Mouse (Mus musculus): ENCODE results near the gene Barx2. TPM values are rescaled to one million over a fixed set of nuclear protein-coding genes. Genes with fewer than 3 reads are reported as not detected.

Barx2 gene
- polyA plus RNA-seq, 1 experiment = not detected

- no peak overlapping the region for H3K27ac ChIP-seq (ENCODE audit: insufficient read depth, low read length)
- TF ChIP-seq POLR2A (IDR thresholded peaks at IDR 0.05; ENCODE audit: low read depth, low read length) (no peak), CTCF (IDR thresholded peaks at IDR 0.05; ENCODE audit: extremely low read depth, insufficient read depth, insufficient read length, insufficient replicate concordance) (no peak)
- H3K4me3 ChIP-seq (ENCODE audit: extremely low read depth, insufficient read depth, insufficient read length) = no peak overlapping the region
- WGBS = 78% methylated on average over 10 of the region's 10 CpGs
- H3K36me3 ChIP-seq (ENCODE audit: control insufficient read depth, insufficient read depth, low read length) = no peaks in the 10 kb centered on the region
- no peak for DNase-seq (ENCODE audit: low read depth in 1 of 2, low spot score in 2 of 2)
- no peaks in the 10 kb centered on the region for H3K27me3 ChIP-seq (ENCODE audit: control insufficient read depth, insufficient read depth, low read length)
- H3K4me1 ChIP-seq (ENCODE audit: control insufficient read depth, insufficient read depth, insufficient read length) = no peaks in the 10 kb centered on the region
Measured at GRCm38 (mm10) chr9:31894775-31895320, 18.4 kb downstream of the Barx2 start.

GRCm38 (mm10) chr9:31888333-31888732 is 24.9 kb downstream of the Barx2 start:
- WGBS = 84% methylated on average over 4 of the region's 4 CpGs
- TF ChIP-seq POLR2A (IDR thresholded peaks at IDR 0.05; ENCODE audit: low read depth, low read length) (no peak), CTCF (IDR thresholded peaks at IDR 0.05; ENCODE audit: extremely low read depth, insufficient read depth, insufficient read length, insufficient replicate concordance) (no peak)
- Histone ChIP-seq H3K4me3 (ENCODE audit: extremely low read depth, insufficient read depth, insufficient read length) (no peak overlapping the region), H3K36me3 (ENCODE audit: control insufficient read depth, insufficient read depth, low read length) (no peaks in the 10 kb centered on the region), H3K4me1 (ENCODE audit: control insufficient read depth, insufficient read depth, insufficient read length) (no peaks in the 10 kb centered on the region), H3K27me3 (ENCODE audit: control insufficient read depth, insufficient read depth, low read length) (no peaks in the 10 kb centered on the region), H3K27ac (ENCODE audit: insufficient read depth, low read length) (no peak overlapping the region)
- no peak for DNase-seq (ENCODE audit: low read depth in 1 of 2, low spot score in 2 of 2)

DNA sequence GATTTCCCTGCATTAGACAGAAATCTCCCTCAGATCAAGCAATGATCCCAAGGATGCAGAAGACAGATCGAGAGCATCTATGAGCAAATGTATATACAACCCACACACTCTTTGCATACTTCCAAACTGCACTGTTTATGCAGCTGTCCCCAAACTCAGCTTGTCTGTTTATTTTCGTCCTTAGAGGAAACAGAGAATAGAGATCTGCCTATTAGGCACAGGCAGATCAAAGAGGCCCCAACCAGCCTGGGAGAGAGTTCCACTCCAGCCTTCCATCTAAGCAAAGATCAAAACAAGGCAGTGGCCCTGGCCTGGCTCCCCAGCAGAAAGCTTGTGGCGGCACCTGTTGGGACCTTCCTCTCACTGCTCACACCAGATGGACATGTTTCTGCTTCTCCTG is 27.0 kb downstream of the Barx2 start:
- Histone ChIP-seq H3K4me1 (ENCODE audit: control insufficient read depth, insufficient read depth, insufficient read length) (no peaks in the 10 kb centered on the region), H3K4me3 (ENCODE audit: extremely low read depth, insufficient read depth, insufficient read length) (no peak overlapping the region), H3K36me3 (ENCODE audit: control insufficient read depth, insufficient read depth, low read length) (no peaks in the 10 kb centered on the region), H3K27ac (ENCODE audit: insufficient read depth, low read length) (no peak overlapping the region), H3K27me3 (ENCODE audit: control insufficient read depth, insufficient read depth, low read length) (no peaks in the 10 kb centered on the region)
- WGBS = 51% methylated on average over 3 of the region's 3 CpGs
- TF ChIP-seq CTCF (IDR thresholded peaks at IDR 0.05; ENCODE audit: extremely low read depth, insufficient read depth, insufficient read length, insufficient replicate concordance) (no peak), POLR2A (IDR thresholded peaks at IDR 0.05; ENCODE audit: low read depth, low read length) (no peak)
- no peak for DNase-seq (ENCODE audit: low read depth in 1 of 2, low spot score in 2 of 2)

DNA sequence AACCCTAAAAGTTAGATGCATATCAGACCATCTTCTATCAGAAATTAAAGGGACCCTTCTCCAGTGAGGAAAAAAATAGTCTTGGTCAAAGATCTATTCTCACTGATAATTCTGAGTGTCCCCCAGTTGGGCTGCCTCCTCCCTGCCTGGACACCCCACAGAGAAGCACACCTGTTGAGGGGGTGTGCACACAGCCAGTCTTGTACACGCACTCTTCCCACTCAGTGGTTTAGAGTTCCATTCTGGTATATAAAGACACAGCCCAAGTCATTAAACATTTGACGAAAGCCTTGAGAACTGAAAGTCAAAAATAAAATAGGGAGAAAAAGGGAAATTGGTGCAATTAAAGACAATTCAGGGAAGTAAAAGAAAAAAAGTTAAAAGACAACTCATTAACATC is 30.9 kb downstream of the Barx2 start:
- 86% methylated on average over 2 of the region's 2 CpGs for WGBS
- Histone ChIP-seq H3K27ac (ENCODE audit: insufficient read depth, low read length) (no peak overlapping the region), H3K27me3 (ENCODE audit: control insufficient read depth, insufficient read depth, low read length) (no peaks in the 10 kb centered on the region), H3K36me3 (ENCODE audit: control insufficient read depth, insufficient read depth, low read length) (no peaks in the 10 kb centered on the region), H3K4me3 (ENCODE audit: extremely low read depth, insufficient read depth, insufficient read length) (no peak overlapping the region), H3K4me1 (ENCODE audit: control insufficient read depth, insufficient read depth, insufficient read length) (no peaks in the 10 kb centered on the region)
- no peak for DNase-seq (ENCODE audit: low read depth in 1 of 2, low spot score in 2 of 2)
- TF ChIP-seq POLR2A (IDR thresholded peaks at IDR 0.05; ENCODE audit: low read depth, low read length) (no peak), CTCF (IDR thresholded peaks at IDR 0.05; ENCODE audit: extremely low read depth, insufficient read depth, insufficient read length, insufficient replicate concordance) (no peak)

DNA sequence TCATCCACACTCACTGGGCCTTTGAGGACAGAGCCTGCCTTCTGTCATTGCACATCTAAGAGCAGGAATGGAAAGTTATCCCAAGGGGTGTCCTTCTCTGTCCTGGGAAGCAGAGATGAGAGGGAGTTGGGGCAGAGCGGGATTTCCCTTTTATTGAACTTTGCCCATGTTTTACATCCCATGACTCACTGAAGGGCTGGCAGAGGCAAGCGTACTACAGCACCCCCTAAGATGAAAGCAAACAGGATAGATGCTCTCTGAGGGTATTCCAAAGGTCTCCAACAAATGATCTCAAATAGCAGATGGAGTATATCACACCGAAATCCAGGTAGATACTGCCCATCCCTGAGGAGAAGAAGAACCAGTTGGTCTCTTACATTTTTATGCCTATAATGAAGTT is 37.7 kb downstream of the Barx2 start:
- TF ChIP-seq POLR2A (IDR thresholded peaks at IDR 0.05; ENCODE audit: low read depth, low read length) (no peak), CTCF (IDR thresholded peaks at IDR 0.05; ENCODE audit: extremely low read depth, insufficient read depth, insufficient read length, insufficient replicate concordance) (no peak)
- WGBS = 83% methylated on average over 3 of the region's 3 CpGs
- Histone ChIP-seq H3K4me3 (ENCODE audit: extremely low read depth, insufficient read depth, insufficient read length) (no peak overlapping the region), H3K4me1 (ENCODE audit: control insufficient read depth, insufficient read depth, insufficient read length) (no peaks in the 10 kb centered on the region), H3K36me3 (ENCODE audit: control insufficient read depth, insufficient read depth, low read length) (no peaks in the 10 kb centered on the region), H3K27me3 (ENCODE audit: control insufficient read depth, insufficient read depth, low read length) (no peaks in the 10 kb centered on the region), H3K27ac (ENCODE audit: insufficient read depth, low read length) (no peak overlapping the region)
- DNase-seq (ENCODE audit: low read depth in 1 of 2, low spot score in 2 of 2) = no peak

DNA sequence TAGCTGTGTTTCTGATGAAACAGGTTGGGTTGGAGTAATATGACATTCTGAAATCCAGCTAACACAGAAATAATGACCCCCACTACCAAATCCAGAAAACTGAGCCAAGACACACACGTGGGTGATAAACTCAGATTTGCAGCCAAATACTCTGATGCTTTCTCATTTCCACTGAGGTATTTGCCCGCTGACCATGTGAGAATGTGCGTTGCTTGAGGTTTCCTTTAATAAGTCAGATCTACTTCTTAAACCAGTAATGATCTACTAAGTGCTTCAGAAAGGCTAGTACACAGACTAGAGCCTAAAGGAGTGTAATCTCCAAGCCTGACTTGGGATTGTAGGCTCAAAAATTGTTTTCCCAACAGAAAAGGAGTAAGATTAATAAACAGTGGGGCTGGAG is 39.0 kb downstream of the Barx2 start:
- no peak overlapping the region for H3K4me3 ChIP-seq (ENCODE audit: extremely low read depth, insufficient read depth, insufficient read length)
- 91% methylated on average over 3 of the region's 3 CpGs for WGBS
- TF ChIP-seq CTCF (IDR thresholded peaks at IDR 0.05; ENCODE audit: extremely low read depth, insufficient read depth, insufficient read length, insufficient replicate concordance) (no peak), POLR2A (IDR thresholded peaks at IDR 0.05; ENCODE audit: low read depth, low read length) (no peak)
- no peaks in the 10 kb centered on the region for H3K36me3 ChIP-seq (ENCODE audit: control insufficient read depth, insufficient read depth, low read length)
- no peak for DNase-seq (ENCODE audit: low read depth in 1 of 2, low spot score in 2 of 2)
- no peak overlapping the region for H3K27ac ChIP-seq (ENCODE audit: insufficient read depth, low read length)
- no peaks in the 10 kb centered on the region for H3K4me1 ChIP-seq (ENCODE audit: control insufficient read depth, insufficient read depth, insufficient read length)
- H3K27me3 ChIP-seq (ENCODE audit: control insufficient read depth, insufficient read depth, low read length) = no peaks in the 10 kb centered on the region

DNA sequence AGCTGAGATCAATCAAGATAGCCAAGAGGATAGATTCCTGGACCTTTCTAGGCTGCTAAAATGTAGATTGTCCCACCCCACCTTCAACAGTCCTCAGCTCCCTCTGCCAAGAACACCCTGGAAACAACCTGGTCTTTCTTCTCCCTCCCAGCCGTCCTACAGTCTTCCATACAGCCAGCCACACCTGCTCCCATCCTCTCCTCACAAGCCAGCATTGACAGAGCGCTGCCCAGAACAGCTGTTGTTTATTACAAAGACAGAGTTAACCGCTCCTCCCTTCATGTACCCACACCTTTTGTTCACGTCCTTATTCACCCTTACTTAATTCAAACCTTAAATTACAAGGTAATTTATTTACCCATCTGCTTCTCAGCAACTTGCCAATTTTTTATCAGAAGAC is 41.9 kb downstream of the Barx2 start:
- no peak for TF ChIP-seq POLR2A (IDR thresholded peaks at IDR 0.05; ENCODE audit: low read depth, low read length)
- TF ChIP-seq CTCF (IDR thresholded peaks at IDR 0.05; ENCODE audit: extremely low read depth, insufficient read depth, insufficient read length, insufficient replicate concordance) = no peak
- H3K4me3 ChIP-seq (ENCODE audit: extremely low read depth, insufficient read depth, insufficient read length) = no peak overlapping the region
- no peaks in the 10 kb centered on the region for H3K27me3 ChIP-seq (ENCODE audit: control insufficient read depth, insufficient read depth, low read length)
- no peak for DNase-seq (ENCODE audit: low read depth in 1 of 2, low spot score in 2 of 2)
- WGBS = 83% methylated on average over 4 of the region's 4 CpGs
- no peaks in the 10 kb centered on the region for H3K36me3 ChIP-seq (ENCODE audit: control insufficient read depth, insufficient read depth, low read length)
- H3K4me1 ChIP-seq (ENCODE audit: control insufficient read depth, insufficient read depth, insufficient read length) = no peaks in the 10 kb centered on the region
- H3K27ac ChIP-seq (ENCODE audit: insufficient read depth, low read length) = no peak overlapping the region

Data from spleen, adult 2 months (tissue).